Mouse (Mus musculus): ENCODE measurements around the gene Rims1.

GRCm38 (mm10) chr1:22476220-22476619 lies 329.6 kb downstream of the Rims1 start:
- TF ChIP-seq GATA1 (IDR thresholded peaks at IDR 0.05; ENCODE audit: borderline replicate concordance, low read length), result no peak
- TF ChIP-seq FLI1 (IDR thresholded peaks at IDR 0.05; ENCODE audit: low read length), result no peak
